Mouse (Mus musculus): ENCODE measurements around the gene Chd3. TPM values are rescaled to one million over a fixed set of nuclear protein-coding genes. Genes with fewer than 3 reads are reported as not detected.

The Chd3 gene
- total and polyA plus RNA-seq, 3 experiments: 31.9 to 92.0 (median 66.4) TPM

- H3K27ac ChIP-seq (ENCODE audit: insufficient read depth, low read depth): peak overlapping the region; percentile 16; the same call in 1 of the 2 replicates
- H3K79me2 ChIP-seq (replicated peaks; ENCODE audit: control insufficient read depth, extremely low read depth, insufficient read depth, poor library complexity, severe bottlenecking): peaks cover 3% of the 10 kb centered on the region; the same call in 1 of the 2 replicates
- in situ Hi-C loops (cut with MboI; ENCODE audit: low pct_ligation_motif_present, low pct_unique_long_range_greater_than_20kb, low sequenced_read_pairs) (loop anchor here (5.0 kb wide), 2 partner anchors 35 to 100 kb away; no protein-coding TSS in a partner anchor), dilution Hi-C loops (cut with MboI; ENCODE audit: extremely low pct_ligation_motif_present, extremely low pct_unique_long_range_greater_than_20kb, low sequenced_read_pairs) (no loop called here)
- peak overlapping the region; percentile 76 to 84 (median 78) for H3K4me3 ChIP-seq (replicated peaks in 1 of 3; ENCODE audit: low read depth in 2 of 3, low read length in 2 of 3, poor library complexity in 1 of 3)
- no peak for DNase-seq (ENCODE audit: extremely low read depth)
- peak; percentile 20; the same call in 1 of the 2 replicates for TF ChIP-seq MXI1 (IDR thresholded peaks at IDR 0.05; ENCODE audit: low read depth, low read length)
- peak; percentile 24; the same call in 1 of the 2 replicates for TF ChIP-seq ETS1 (conservative IDR thresholded peaks at IDR 0.05; ENCODE audit: low read depth, low read length)
- TF ChIP-seq CHD2 (IDR thresholded peaks at IDR 0.05; ENCODE audit: low read length): peak; percentile 95
- TF ChIP-seq NELFE (IDR thresholded peaks at IDR 0.05; ENCODE audit: low read depth, low read length): no peak
- TF ChIP-seq MAZ (IDR thresholded peaks at IDR 0.05; ENCODE audit: low read depth, low read length): 0 out of 2 replicates have a peak, but pooled peaks have one; percentile 21
- peak; percentile 41; the same call in 1 of the 2 replicates for TF ChIP-seq TBP (conservative IDR thresholded peaks at IDR 0.05; ENCODE audit: low read depth, low read length)
- no peak; the same call in 1 of the 2 replicates for TF ChIP-seq ELF1 (IDR thresholded peaks at IDR 0.05; ENCODE audit: low read depth, low read length)
- TF ChIP-seq UBTF (IDR thresholded peaks at IDR 0.05; ENCODE audit: low read depth, low read length): no peak
- TF ChIP-seq JUND (conservative IDR thresholded peaks at IDR 0.05; ENCODE audit: low read depth, low read length): no peak
- peak; percentile 69; the same call in 1 of the 2 replicates for TF ChIP-seq SIN3A (IDR thresholded peaks at IDR 0.05; ENCODE audit: low read length)
- 0 out of 2 replicates have a peak, but pooled peaks have one; percentile 8 for TF ChIP-seq MEF2A (IDR thresholded peaks at IDR 0.05; ENCODE audit: borderline replicate concordance, low read depth, low read length)
- peak overlapping the region; percentile 96 for H3K4me2 ChIP-seq (ENCODE audit: insufficient read depth, low read depth, poor library complexity, severe bottlenecking)
- peaks cover 7 to 43% of the 10 kb centered on the region in 2 experiments for H3K4me1 ChIP-seq (ENCODE audit: control insufficient read depth in 1 of 2, insufficient read depth in 2 of 2)
- peaks cover 5 to 39% of the 10 kb centered on the region in 2 experiments for H3K36me3 ChIP-seq (replicated peaks in 1 of 2; ENCODE audit: control insufficient read depth in 1 of 2, insufficient read depth in 1 of 2, low read length in 1 of 2)
- H3K9ac ChIP-seq (ENCODE audit: insufficient read depth, low read depth): peak overlapping the region; percentile 100
- H3K9me3 ChIP-seq (replicated peaks; ENCODE audit: low read length): no peaks in the 10 kb centered on the region
- no peaks in the 10 kb centered on the region for H3K27me3 ChIP-seq (replicated peaks)
These were observed 2.2 kb downstream of the Chd3 start for GRCm38 (mm10) chr11:69366855-69367615.

- Histone ChIP-seq H3K4me2 (ENCODE audit: insufficient read depth, low read depth, poor library complexity, severe bottlenecking) (peak overlapping the region; percentile 96), H3K4me1 (ENCODE audit: control insufficient read depth in 1 of 2, insufficient read depth in 2 of 2) (peaks cover 5 to 39% of the 10 kb centered on the region in 2 experiments), H3K4me3 (replicated peaks in 1 of 3; ENCODE audit: low read depth in 2 of 3, low read length in 2 of 3, poor library complexity in 1 of 3) (peak overlapping the region; percentile 33 to 78 (median 76)), H3K27ac (ENCODE audit: insufficient read depth, low read depth) (peak overlapping the region; percentile 13), H3K79me2 (replicated peaks; ENCODE audit: control insufficient read depth, extremely low read depth, insufficient read depth, poor library complexity, severe bottlenecking) (peaks cover 3% of the 10 kb centered on the region; the same call in 1 of the 2 replicates), H3K9ac (ENCODE audit: insufficient read depth, low read depth) (peak overlapping the region; percentile 100), H3K27me3 (replicated peaks) (no peaks in the 10 kb centered on the region), H3K36me3 (replicated peaks in 1 of 2; ENCODE audit: control insufficient read depth in 1 of 2, insufficient read depth in 1 of 2, low read length in 1 of 2) (peaks cover 13 to 39% of the 10 kb centered on the region in 2 experiments), H3K9me3 (replicated peaks; ENCODE audit: low read length) (no peaks in the 10 kb centered on the region)
- in situ Hi-C loops (cut with MboI; ENCODE audit: low pct_ligation_motif_present, low pct_unique_long_range_greater_than_20kb, low sequenced_read_pairs): loop anchor here (5.0 kb wide), 2 partner anchors 34 to 99 kb away; no protein-coding TSS in a partner anchor
- dilution Hi-C loops (cut with MboI; ENCODE audit: extremely low pct_ligation_motif_present, extremely low pct_unique_long_range_greater_than_20kb, low sequenced_read_pairs): no loop called here
- DNase-seq (ENCODE audit: extremely low read depth): peak; percentile 93
- TF ChIP-seq HCFC1 (IDR thresholded peaks at IDR 0.05; ENCODE audit: low read depth, low read length) (peak; percentile 14; the same call in 1 of the 2 replicates), BHLHE40 (IDR thresholded peaks at IDR 0.05; ENCODE audit: low read depth, low read length) (no peak; the same call in 1 of the 2 replicates), TCF12 (IDR thresholded peaks at IDR 0.05; ENCODE audit: low read depth, low read length) (peak; percentile 47; the same call in 1 of the 2 replicates), ZNF384 (IDR thresholded peaks at IDR 0.05; ENCODE audit: low read depth, low read length) (peak; percentile 83), PAX5 (IDR thresholded peaks at IDR 0.05; ENCODE audit: low read length) (no peak), ELF1 (IDR thresholded peaks at IDR 0.05; ENCODE audit: low read depth, low read length) (peak; percentile 45), USF2 (conservative IDR thresholded peaks at IDR 0.05; ENCODE audit: low read depth, low read length) (no peak), ETS1 (conservative IDR thresholded peaks at IDR 0.05; ENCODE audit: low read depth, low read length) (no peak), IRF4 (IDR thresholded peaks at IDR 0.05; ENCODE audit: low read depth, low read length) (peak; percentile 31; the same call in 1 of the 2 replicates), NRF1 (IDR thresholded peaks at IDR 0.05; ENCODE audit: low read depth, low read length) (peak; percentile 82), MAZ (IDR thresholded peaks at IDR 0.05; ENCODE audit: low read depth, low read length) (peak; percentile 67; the same call in 1 of the 2 replicates), RCOR1 (conservative IDR thresholded peaks at IDR 0.05; ENCODE audit: low read depth, low read length) (0 out of 2 replicates have a peak, but pooled peaks have one; percentile 15), POLR2A (IDR thresholded peaks at IDR 0.05; ENCODE audit: low read depth, low read length) (peak; percentile 80), SMC3 (IDR thresholded peaks at IDR 0.05; ENCODE audit: low read depth, low read length) (no peak), NELFE (IDR thresholded peaks at IDR 0.05; ENCODE audit: low read depth, low read length) (peak; percentile 56)
These were observed 2.9 kb downstream of the Chd3 start for GRCm38 (mm10) chr11:69366157-69366854.

All from CH12.LX (cell line).